In the genomic region with DNA sequence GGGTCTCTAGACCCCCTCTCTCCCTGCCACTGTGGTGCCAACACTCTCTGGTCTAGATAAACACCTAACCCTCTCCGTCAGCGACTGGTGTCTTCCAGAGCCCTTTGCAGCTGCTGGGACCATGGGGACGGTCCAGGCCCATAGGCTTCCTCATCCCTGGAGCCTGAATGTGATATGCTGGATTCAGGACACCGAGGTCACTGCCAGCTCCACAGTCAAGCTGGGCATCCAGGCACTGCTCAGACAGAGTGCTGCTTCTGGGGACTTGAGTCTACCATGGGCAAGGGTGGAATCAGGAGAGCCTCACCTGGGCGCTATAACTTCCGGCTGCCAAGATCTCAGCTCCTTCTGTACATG, we compare ENCODE assay signal across 8 mouse cellular contexts.
A peak's percentile ranks its signal among the peaks of the same experiment; 100 is the strongest.
DNase-seq lines count a peak whose midpoint lies in the region; ATAC-seq and TF ChIP-seq lines count a peak whose summit lies in the region.

No protein-coding gene starts in this region.

- TF ChIP-seq CTCF in stomach, postnatal 0 days (IDR thresholded peaks at IDR 0.05; ENCODE audit: low read depth): no peak

- WGBS in heart, embryonic 10.5 days: 43% methylated on average over 6 of the region's 6 CpGs
- WGBS in neural tube, embryonic 11.5 days: 79% methylated on average over 6 of the region's 6 CpGs
- 72% methylated on average over 6 of the region's 6 CpGs for WGBS in limb, embryonic 13.5 days
- WGBS in stomach, postnatal 0 days: 62% methylated on average over 6 of the region's 6 CpGs

- no peak overlapping the region; the same call in 1 of the 2 replicates for H3K9ac ChIP-seq in neural tube, embryonic 11.5 days (ENCODE audit: low read length)
- H3K9ac ChIP-seq in limb, embryonic 13.5 days: no peak overlapping the region; the same call in 1 of the 2 replicates
- H3K9ac ChIP-seq in stomach, postnatal 0 days (ENCODE audit: low read length): no peak overlapping the region

- no peaks in the 10 kb centered on the region for H3K9me3 ChIP-seq in heart, embryonic 10.5 days
- no peaks in the 10 kb centered on the region for H3K9me3 ChIP-seq in neural tube, embryonic 11.5 days (ENCODE audit: control insufficient read depth, low read length)
- H3K9me3 ChIP-seq in limb, embryonic 13.5 days: no peaks in the 10 kb centered on the region
- H3K9me3 ChIP-seq in stomach, postnatal 0 days (ENCODE audit: control insufficient read depth, low read length): no peaks in the 10 kb centered on the region

- no peak for DNase-seq in heart, embryonic 10.5 days (ENCODE audit: low spot score)
- no peak for DNase-seq in heart, postnatal 10 days
- no peak for DNase-seq in neural tube, embryonic 11.5 days (ENCODE audit: low spot score)
- no peak for DNase-seq in neural tube, embryonic 10.5 days (ENCODE audit: extremely low spot score, low spot score)
- no peak for DNase-seq in stomach, postnatal 0 days (ENCODE audit: low spot score)
- DNase-seq in right cerebral cortex, postnatal 25 days: no peak
- no peak for DNase-seq in thymus, postnatal 14 days

- peak overlapping the region; percentile 89 for H3K27ac ChIP-seq in heart, embryonic 10.5 days
- peak overlapping the region; percentile 4; the same call in 1 of the 2 replicates for H3K27ac ChIP-seq in neural tube, embryonic 11.5 days (ENCODE audit: low read depth, low read length)
- H3K27ac ChIP-seq in limb, embryonic 13.5 days: no peak overlapping the region; the same call in 1 of the 2 replicates
- H3K27ac ChIP-seq in stomach, postnatal 0 days (replicated peaks): peak overlapping the region; percentile 74

- H3K4me3 ChIP-seq in heart, embryonic 10.5 days: no peak overlapping the region
- H3K4me3 ChIP-seq in neural tube, embryonic 11.5 days (ENCODE audit: low read depth, low read length): no peak overlapping the region
- no peak overlapping the region for H3K4me3 ChIP-seq in limb, embryonic 13.5 days
- no peak overlapping the region for H3K4me3 ChIP-seq in stomach, postnatal 0 days (ENCODE audit: low read depth, low read length)

- no peaks in the 10 kb centered on the region for H3K36me3 ChIP-seq in heart, embryonic 10.5 days
- no peaks in the 10 kb centered on the region for H3K36me3 ChIP-seq in neural tube, embryonic 11.5 days (ENCODE audit: control insufficient read depth, insufficient read depth, low read length)
- H3K36me3 ChIP-seq in limb, embryonic 13.5 days: 0 out of 2 replicates have a peak, but pooled peaks cover 5% of the 10 kb centered on the region
- H3K36me3 ChIP-seq in stomach, postnatal 0 days (ENCODE audit: control insufficient read depth, insufficient read depth, low read length): no peaks in the 10 kb centered on the region

- no peak for TF ChIP-seq EP300 in stomach, postnatal 0 days (optimal IDR thresholded peaks at IDR 0.05)

- intact Hi-C loops in heart, postnatal 10 days (cut with DNase I): no loop called here

- no peak for ATAC-seq in neural tube, embryonic 11.5 days (ENCODE audit: insufficient read depth, low FRiP score, low TSS enrichment)
- no peak for ATAC-seq in limb, embryonic 13.5 days (ENCODE audit: low FRiP score, low read depth)
- ATAC-seq in stomach, postnatal 0 days (ENCODE audit: low FRiP score, low TSS enrichment): no peak

- H3K4me1 ChIP-seq in heart, embryonic 10.5 days: peaks cover 60% of the 10 kb centered on the region
- H3K4me1 ChIP-seq in neural tube, embryonic 11.5 days (ENCODE audit: control insufficient read depth, insufficient read depth, low read length): peaks cover 60% of the 10 kb centered on the region
- peaks cover 49% of the 10 kb centered on the region for H3K4me1 ChIP-seq in limb, embryonic 13.5 days
- H3K4me1 ChIP-seq in stomach, postnatal 0 days (replicated peaks; ENCODE audit: control insufficient read depth, insufficient read depth): peaks cover 7% of the 10 kb centered on the region

- peaks cover 18% of the 10 kb centered on the region for H3K27me3 ChIP-seq in heart, embryonic 10.5 days (ENCODE audit: insufficient read depth, poor library complexity, severe bottlenecking)
- no peaks in the 10 kb centered on the region for H3K27me3 ChIP-seq in neural tube, embryonic 11.5 days (ENCODE audit: control insufficient read depth, insufficient read depth, low read length)
- H3K27me3 ChIP-seq in limb, embryonic 13.5 days: peaks cover 13% of the 10 kb centered on the region
- H3K27me3 ChIP-seq in stomach, postnatal 0 days (ENCODE audit: control insufficient read depth, insufficient read depth, low read length): no peaks in the 10 kb centered on the region

- H3K4me2 ChIP-seq in neural tube, embryonic 11.5 days (ENCODE audit: low read depth): no peak overlapping the region
- H3K4me2 ChIP-seq in limb, embryonic 13.5 days (replicated peaks): 0 out of 2 replicates have a peak overlapping the region, but pooled peaks have one; percentile 11
- H3K4me2 ChIP-seq in stomach, postnatal 0 days (replicated peaks; ENCODE audit: low read depth): no peak overlapping the region; the same call in 1 of the 2 replicates
